Mouse (Mus musculus): ENCODE results near the gene Rasl12. TPM values are rescaled to one million over a fixed set of nuclear protein-coding genes. Genes with fewer than 3 reads are reported as not detected.
A peak's percentile ranks its signal among the peaks of the same experiment; 100 is the strongest.

The Rasl12 gene
- polyA plus RNA-seq, 1 experiment from 2014 or later: 8.7 TPM

- WGBS: 25% methylated on average over 3 of the region's 3 CpGs
- H3K9me3 ChIP-seq: no peaks in the 10 kb centered on the region
- H3K4me2 ChIP-seq: no peak overlapping the region
- no peak for ATAC-seq (ENCODE audit: insufficient number of reproducible peaks, insufficient read depth, low FRiP score, low TSS enrichment, low read depth)
- H3K27ac ChIP-seq: no peak overlapping the region
- no peak overlapping the region for H3K9ac ChIP-seq
- no peaks in the 10 kb centered on the region for H3K36me3 ChIP-seq
- no peak overlapping the region for H3K4me3 ChIP-seq
- H3K27me3 ChIP-seq: no peaks in the 10 kb centered on the region
- no peaks in the 10 kb centered on the region for H3K4me1 ChIP-seq
Observed at GRCm38 (mm10) chr9:65424393-65424792, 26.1 kb downstream of the Rasl12 start.

DNA sequence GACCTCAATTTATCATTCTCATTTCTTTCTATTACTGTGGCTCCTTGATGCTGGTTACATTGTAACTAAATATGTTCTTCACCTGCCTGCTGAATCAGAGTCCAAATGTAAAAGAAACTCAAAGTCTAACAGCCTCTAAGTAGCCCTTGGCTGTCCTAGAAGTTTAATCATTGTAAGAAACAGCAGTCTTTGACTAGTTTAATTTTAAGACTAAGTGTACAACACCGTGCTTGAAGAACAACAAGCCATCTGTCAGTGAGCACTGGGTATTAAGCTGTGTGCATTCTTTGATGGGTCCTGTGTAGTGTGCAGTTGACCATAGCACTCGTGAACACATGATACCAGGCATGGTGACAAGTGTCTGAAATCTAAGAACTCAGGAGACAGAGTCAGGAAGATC is 29.2 kb downstream of the Rasl12 start:
- whole genome bisulfite sequencing: 69% methylated on average over 2 of the region's 2 CpGs
- H3K9me3 ChIP-seq: no peaks in the 10 kb centered on the region
- H3K4me2 ChIP-seq: no peak overlapping the region
- H3K27ac ChIP-seq: no peak overlapping the region
- no peaks in the 10 kb centered on the region for H3K36me3 ChIP-seq
- H3K9ac ChIP-seq: no peak overlapping the region
- no peaks in the 10 kb centered on the region for H3K4me1 ChIP-seq
- no peak for ATAC-seq (ENCODE audit: insufficient number of reproducible peaks, insufficient read depth, low FRiP score, low TSS enrichment, low read depth)
- no peak overlapping the region for H3K4me3 ChIP-seq
- H3K27me3 ChIP-seq: no peaks in the 10 kb centered on the region

DNA sequence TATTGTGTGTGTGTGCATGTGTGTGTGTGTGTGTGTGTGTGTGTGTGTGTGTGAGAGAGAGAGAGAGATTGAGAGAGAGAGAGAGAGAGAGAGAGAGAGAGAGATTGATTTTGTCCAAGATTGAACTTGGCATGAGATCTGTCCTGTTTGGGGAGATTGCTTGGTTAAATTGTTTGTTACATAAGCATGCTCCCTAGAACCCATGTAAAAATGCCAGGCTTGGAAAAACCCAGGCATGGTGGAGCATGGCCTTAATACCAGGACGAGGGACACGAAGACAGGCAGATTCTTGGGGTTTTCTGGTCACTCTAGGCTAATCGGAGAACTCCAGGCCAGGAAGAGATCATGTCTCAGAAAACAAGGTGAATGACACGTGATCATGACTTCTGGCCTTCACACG is 29.7 kb downstream of the Rasl12 start:
- Histone ChIP-seq H3K36me3 (no peaks in the 10 kb centered on the region), H3K27ac (no peak overlapping the region), H3K9ac (no peak overlapping the region), H3K4me1 (no peaks in the 10 kb centered on the region), H3K4me2 (no peak overlapping the region), H3K27me3 (no peaks in the 10 kb centered on the region), H3K9me3 (no peaks in the 10 kb centered on the region), H3K4me3 (no peak overlapping the region)
- WGBS: 82% methylated on average over 5 of the region's 5 CpGs
- no peak for ATAC-seq (ENCODE audit: insufficient number of reproducible peaks, insufficient read depth, low FRiP score, low TSS enrichment, low read depth)

DNA sequence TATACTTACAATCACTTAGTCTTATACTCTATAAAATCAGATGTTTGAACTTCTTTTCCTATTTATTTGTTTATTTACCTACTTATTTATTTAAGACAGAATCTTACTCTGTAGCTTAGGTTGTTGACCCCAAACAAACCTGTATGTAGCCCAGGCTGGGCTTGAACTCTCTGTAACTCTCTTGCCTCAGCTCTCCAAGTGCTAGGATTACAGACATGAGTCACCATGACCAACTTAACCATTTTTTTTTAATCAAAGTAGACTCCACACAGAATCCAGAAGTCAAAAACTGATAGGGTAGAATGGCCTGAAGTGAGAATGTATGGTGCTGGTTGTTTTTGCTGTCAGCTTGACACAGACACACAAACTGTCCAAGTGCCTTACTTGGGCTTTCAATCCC is 32.1 kb downstream of the Rasl12 start:
- no peaks in the 10 kb centered on the region for H3K4me1 ChIP-seq
- no peak overlapping the region for H3K27ac ChIP-seq
- no peaks in the 10 kb centered on the region for H3K27me3 ChIP-seq
- H3K4me2 ChIP-seq: no peak overlapping the region
- ATAC-seq (ENCODE audit: insufficient number of reproducible peaks, insufficient read depth, low FRiP score, low TSS enrichment, low read depth): no peak
- no peaks in the 10 kb centered on the region for H3K36me3 ChIP-seq
- H3K4me3 ChIP-seq: no peak overlapping the region
- no peaks in the 10 kb centered on the region for H3K9me3 ChIP-seq
- no peak overlapping the region for H3K9ac ChIP-seq

GRCm38 (mm10) chr9:65430921-65431320 is 32.6 kb downstream of the Rasl12 start:
- H3K27me3 ChIP-seq: no peaks in the 10 kb centered on the region
- H3K36me3 ChIP-seq: no peaks in the 10 kb centered on the region
- no peak for ATAC-seq (ENCODE audit: insufficient number of reproducible peaks, insufficient read depth, low FRiP score, low TSS enrichment, low read depth)
- H3K4me3 ChIP-seq: no peak overlapping the region
- no peaks in the 10 kb centered on the region for H3K4me1 ChIP-seq
- H3K9ac ChIP-seq: no peak overlapping the region
- 92% methylated on average over 5 of the region's 5 CpGs for WGBS
- no peak overlapping the region for H3K4me2 ChIP-seq
- no peaks in the 10 kb centered on the region for H3K9me3 ChIP-seq
- H3K27ac ChIP-seq: no peak overlapping the region

GRCm38 (mm10) chr9:65432236-65432635 is 33.9 kb downstream of the Rasl12 start:
- WGBS: under 1% methylated on average over 3 of the region's 3 CpGs
- no peak for ATAC-seq (ENCODE audit: insufficient number of reproducible peaks, insufficient read depth, low FRiP score, low TSS enrichment, low read depth)

GRCm38 (mm10) chr9:65434140-65434539 is 35.8 kb downstream of the Rasl12 start:
- 59% methylated on average over 5 of the region's 5 CpGs for WGBS
- Histone ChIP-seq H3K4me2 (no peak overlapping the region), H3K4me3 (no peak overlapping the region), H3K9me3 (no peaks in the 10 kb centered on the region), H3K36me3 (peaks cover 13% of the 10 kb centered on the region; the same call in 1 of the 2 replicates), H3K4me1 (peaks cover 5% of the 10 kb centered on the region), H3K27me3 (no peaks in the 10 kb centered on the region), H3K27ac (no peak overlapping the region), H3K9ac (no peak overlapping the region)
- no peak for ATAC-seq (ENCODE audit: insufficient number of reproducible peaks, insufficient read depth, low FRiP score, low TSS enrichment, low read depth)

More at GRCm38 (mm10) chr9:65432236-65432635, 33.9 kb downstream of the Rasl12 start:
- no peaks in the 10 kb centered on the region for H3K36me3 ChIP-seq
- no peaks in the 10 kb centered on the region for H3K27me3 ChIP-seq
- no peak overlapping the region for H3K4me3 ChIP-seq
- no peaks in the 10 kb centered on the region for H3K9me3 ChIP-seq
- H3K4me1 ChIP-seq: peaks cover 5% of the 10 kb centered on the region
- no peak overlapping the region for H3K27ac ChIP-seq
- no peak overlapping the region for H3K4me2 ChIP-seq
- no peak overlapping the region for H3K9ac ChIP-seq

DNA sequence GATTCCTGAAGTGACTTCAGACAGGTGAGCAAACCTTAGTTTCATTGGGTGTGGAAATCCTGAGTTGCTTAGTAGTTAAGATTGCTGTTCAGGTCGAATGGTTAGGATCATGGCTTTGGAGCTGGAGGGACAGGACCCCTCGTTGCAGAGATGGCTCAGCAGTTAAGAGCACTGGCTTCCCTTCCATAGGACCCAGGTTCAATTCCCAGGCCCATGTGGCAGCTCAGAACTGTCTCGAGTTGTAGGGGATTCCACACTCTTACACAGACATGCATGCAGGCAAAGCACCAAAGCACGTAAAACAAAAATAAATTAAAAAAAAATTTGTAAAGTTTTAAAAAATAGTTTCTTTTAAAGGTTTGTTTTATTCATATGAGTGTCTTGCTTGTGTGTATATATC is 36.9 kb downstream of the Rasl12 start:
- H3K27ac ChIP-seq: no peak overlapping the region
- ATAC-seq (ENCODE audit: insufficient number of reproducible peaks, insufficient read depth, low FRiP score, low TSS enrichment, low read depth): no peak
- WGBS: 67% methylated on average over 4 of the region's 4 CpGs
- peak overlapping the region; percentile 63 for H3K4me2 ChIP-seq
- peaks cover 5% of the 10 kb centered on the region for H3K4me1 ChIP-seq
- no peaks in the 10 kb centered on the region for H3K9me3 ChIP-seq
- peaks cover 14% of the 10 kb centered on the region for H3K36me3 ChIP-seq
- no peak overlapping the region for H3K9ac ChIP-seq
- H3K27me3 ChIP-seq: no peaks in the 10 kb centered on the region
- no peak overlapping the region for H3K4me3 ChIP-seq

DNA sequence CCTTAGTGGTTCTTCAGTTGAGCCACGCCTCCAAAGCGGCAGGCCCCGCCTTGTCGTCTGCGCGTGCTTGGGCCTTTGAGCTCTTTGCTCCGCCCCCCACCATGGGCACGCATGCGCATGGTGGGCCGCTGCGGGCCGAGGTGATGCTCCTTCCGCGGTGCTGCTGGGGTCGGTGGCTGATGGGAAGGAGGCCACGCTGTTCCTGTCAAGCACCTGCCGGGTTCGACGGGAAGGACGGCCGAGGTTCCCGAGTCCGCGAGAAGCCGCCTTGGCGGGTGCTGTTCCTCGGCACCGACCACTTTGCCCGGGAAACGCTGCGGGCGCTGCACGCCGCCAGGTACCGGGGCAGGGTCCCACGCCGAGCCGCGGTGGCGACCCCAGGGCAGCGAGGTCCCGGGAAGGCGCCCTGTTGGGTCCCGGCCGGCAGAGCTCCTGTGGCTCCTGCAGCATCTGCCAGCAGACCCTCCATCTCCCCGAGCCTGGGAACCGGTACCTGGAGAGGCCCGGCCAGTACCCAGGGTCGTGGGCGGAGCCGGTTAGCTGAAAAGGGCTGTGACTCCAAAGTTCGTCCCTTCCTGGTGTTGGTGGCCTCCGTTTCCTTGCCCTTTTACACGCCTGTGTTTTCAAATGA is 37.5 kb downstream of the Rasl12 start, which contains the start of gene Mtfmt:
Gene Mtfmt (plus strand): TSS at position 112 of the 631 bp plus-strand sequence.
- Histone ChIP-seq H3K4me2 (peak within 1 kb of the TSS; percentile 63), H3K4me1 (peaks cover 5% of the 10 kb centered on the region), H3K9me3 (no peaks in the 10 kb centered on the region), H3K36me3 (peaks cover 20% of the 10 kb centered on the region), H3K9ac (peak within 1 kb of the TSS; percentile 90), H3K4me3 (peak within 1 kb of the TSS; percentile 99), H3K27me3 (no peaks in the 10 kb centered on the region), H3K27ac (0 out of 2 replicates have a peak within 1 kb of the TSS, but pooled peaks have one; percentile 5)
- WGBS: under 1% methylated on average over 54 of the region's 54 CpGs
- peak; percentile 86 for ATAC-seq (ENCODE audit: insufficient number of reproducible peaks, insufficient read depth, low FRiP score, low TSS enrichment, low read depth)

DNA sequence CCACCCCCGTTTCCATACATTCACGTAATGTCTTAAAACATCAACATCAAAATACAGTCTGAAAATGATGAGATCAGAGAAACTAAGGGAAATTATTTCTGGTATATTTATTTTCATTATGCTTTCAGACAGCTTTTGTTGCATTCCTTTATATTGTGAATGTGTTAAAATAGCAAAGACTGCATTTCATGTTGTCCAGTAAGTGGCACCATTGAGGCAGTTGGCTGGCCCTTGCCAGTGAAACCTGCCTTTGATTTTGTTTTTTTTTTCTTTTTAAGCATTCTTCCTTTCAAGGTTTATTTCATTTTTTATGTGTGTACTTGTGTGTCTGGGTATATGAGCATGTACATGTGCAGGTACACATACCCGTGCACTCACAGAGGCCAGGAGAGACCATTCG is 46.4 kb downstream of the Rasl12 start:
- no peak overlapping the region for H3K9ac ChIP-seq
- no peaks in the 10 kb centered on the region for H3K9me3 ChIP-seq
- H3K27me3 ChIP-seq: no peaks in the 10 kb centered on the region
- 93% methylated on average over 4 of the region's 4 CpGs for WGBS
- H3K4me3 ChIP-seq: no peak overlapping the region
- H3K36me3 ChIP-seq: peaks cover 74% of the 10 kb centered on the region
- ATAC-seq (ENCODE audit: insufficient number of reproducible peaks, insufficient read depth, low FRiP score, low TSS enrichment, low read depth): no peak
- no peak overlapping the region for H3K4me2 ChIP-seq
- H3K27ac ChIP-seq: no peak overlapping the region
- no peaks in the 10 kb centered on the region for H3K4me1 ChIP-seq

- no peaks in the 10 kb centered on the region for H3K27me3 ChIP-seq
- H3K4me1 ChIP-seq: no peaks in the 10 kb centered on the region
- no peak for ATAC-seq (ENCODE audit: insufficient number of reproducible peaks, insufficient read depth, low FRiP score, low TSS enrichment, low read depth)
- WGBS: 90% methylated on average over 6 of the region's 6 CpGs
- peaks cover 81% of the 10 kb centered on the region for H3K36me3 ChIP-seq
- no peak overlapping the region for H3K4me3 ChIP-seq
- no peaks in the 10 kb centered on the region for H3K9me3 ChIP-seq
- H3K27ac ChIP-seq: no peak overlapping the region
- no peak overlapping the region for H3K4me2 ChIP-seq
- no peak overlapping the region for H3K9ac ChIP-seq
Observed at GRCm38 (mm10) chr9:65447951-65448350, 49.6 kb downstream of the Rasl12 start.

- Histone ChIP-seq H3K4me3 (no peak overlapping the region), H3K4me2 (no peak overlapping the region), H3K4me1 (peaks cover 14% of the 10 kb centered on the region), H3K9ac (no peak overlapping the region), H3K27me3 (no peaks in the 10 kb centered on the region), H3K36me3 (no peaks in the 10 kb centered on the region), H3K9me3 (no peaks in the 10 kb centered on the region), H3K27ac (no peak overlapping the region)
- no peak for ATAC-seq (ENCODE audit: insufficient number of reproducible peaks, insufficient read depth, low FRiP score, low TSS enrichment, low read depth)
- WGBS: 84% methylated on average over 2 of the region's 2 CpGs
Observed at GRCm38 (mm10) chr9:65458975-65459374, 60.7 kb downstream of the Rasl12 start.
